Mouse (Mus musculus): ENCODE results near the gene Abhd6.
A peak's percentile ranks its signal among the peaks of the same experiment; 100 is the strongest.

The Abhd6 gene

GRCm38 (mm10) chr14:8029752-8030151 lies 27.1 kb downstream of the Abhd6 start:
- no peak for DNase-seq (ENCODE audit: low read depth, low spot score)

DNA sequence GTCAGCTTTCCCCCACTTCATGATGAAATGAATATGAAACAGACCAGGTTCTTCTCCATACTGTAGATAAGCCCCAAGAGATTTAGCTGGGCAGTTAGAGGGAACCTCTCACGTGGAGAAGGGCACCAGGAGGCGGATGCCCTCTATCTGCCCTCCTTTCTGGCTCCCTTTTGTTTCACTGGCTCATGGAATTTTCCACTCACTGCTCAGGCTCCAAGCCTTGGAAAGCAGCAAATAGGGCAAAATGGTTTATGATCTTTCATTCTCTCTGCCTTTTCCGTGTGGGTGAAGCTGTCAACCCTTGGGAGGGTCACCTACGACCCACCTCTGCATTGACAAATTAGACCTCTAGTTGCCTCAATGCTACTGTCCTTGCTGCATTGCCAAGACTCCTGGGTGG lies 27.8 kb downstream of the Abhd6 start:
- DNase-seq (ENCODE audit: low read depth, low spot score), result no peak

DNA sequence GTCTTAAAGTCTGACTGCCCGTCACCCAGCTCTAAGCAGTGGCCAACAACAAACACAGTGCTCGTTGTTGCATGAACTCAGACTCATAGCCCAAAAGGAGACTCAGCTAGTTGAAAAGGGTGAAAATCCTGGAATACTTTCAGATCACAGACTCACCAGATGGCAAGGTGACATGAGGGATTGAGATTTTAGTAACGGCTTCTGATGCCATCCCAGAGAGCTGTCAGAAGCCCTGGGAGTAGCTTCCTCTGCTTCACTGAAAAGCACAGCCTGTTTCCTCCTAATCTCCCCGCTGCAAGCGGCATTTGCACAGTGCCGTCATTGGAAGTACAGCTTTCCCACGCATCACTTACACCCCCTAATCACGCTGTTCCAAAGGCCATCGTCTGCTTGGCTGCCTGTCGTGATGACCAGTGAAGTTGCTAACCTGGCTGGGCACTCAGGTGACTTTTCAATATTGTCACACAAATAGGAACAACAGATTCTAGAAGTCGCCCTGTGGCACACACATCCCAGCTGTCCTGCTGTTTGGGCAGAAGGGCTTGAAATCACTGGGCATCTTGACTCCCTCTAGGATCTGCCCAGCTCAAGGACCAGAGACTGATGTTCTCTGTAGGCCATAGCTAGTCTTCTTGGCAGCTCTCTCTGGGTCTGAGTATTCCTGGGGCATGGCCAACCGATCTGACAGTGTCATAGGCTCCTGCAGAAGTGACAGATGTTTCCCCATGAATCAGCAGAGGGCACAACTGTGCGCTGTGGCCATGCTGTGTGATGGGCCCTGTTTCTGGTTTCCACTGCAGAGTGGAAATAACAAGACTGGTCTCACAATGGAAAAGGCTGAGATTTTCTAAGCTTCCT lies 29.6 kb downstream of the Abhd6 start:
- no peak for DNase-seq (ENCODE audit: low read depth, low spot score)

- DNase-seq (ENCODE audit: low read depth, low spot score), result no peak
Observed at GRCm38 (mm10) chr14:8034561-8034960, 31.9 kb downstream of the Abhd6 start.

DNA sequence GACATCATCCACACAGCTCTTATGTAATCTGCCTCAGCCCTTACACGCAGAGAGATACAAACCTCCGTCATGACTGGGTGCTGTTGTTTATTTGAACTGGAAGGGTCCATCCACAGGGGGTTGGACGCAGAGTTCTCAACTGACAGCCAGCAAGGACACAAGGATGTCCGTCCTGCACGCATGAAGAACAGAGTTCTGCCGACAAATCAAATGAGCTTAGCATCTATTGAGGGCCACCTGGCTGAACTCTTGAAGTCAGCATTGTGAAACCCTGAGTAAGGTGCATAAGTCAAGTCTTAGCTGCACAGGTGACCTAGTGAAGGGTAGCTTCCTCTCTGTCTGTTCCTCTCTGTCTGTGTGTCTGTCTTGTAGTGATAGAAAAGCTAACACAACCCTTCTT lies 33.2 kb downstream of the Abhd6 start:
- no peak for DNase-seq (ENCODE audit: low read depth, low spot score)

DNA sequence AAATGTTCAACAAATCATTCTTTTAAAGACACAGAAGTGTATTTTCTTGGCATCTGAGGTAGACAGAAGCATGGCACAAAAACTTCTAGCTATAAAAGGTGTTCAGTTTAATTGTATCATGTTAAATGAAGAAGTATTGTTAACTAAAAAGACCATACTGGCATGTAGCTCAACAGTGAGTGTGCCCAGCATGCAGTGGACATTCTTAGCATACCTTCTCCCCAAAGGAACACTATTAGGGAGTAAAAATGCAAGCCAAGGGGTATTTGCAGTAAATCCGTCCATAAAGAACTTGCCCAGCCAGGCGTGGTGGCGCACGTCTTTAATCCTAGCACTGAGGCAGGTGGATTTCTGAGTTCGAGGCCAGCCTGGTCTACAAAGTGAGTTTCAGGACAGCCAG lies 33.7 kb downstream of the Abhd6 start:
- DNase-seq (ENCODE audit: low read depth, low spot score), result no peak

DNA sequence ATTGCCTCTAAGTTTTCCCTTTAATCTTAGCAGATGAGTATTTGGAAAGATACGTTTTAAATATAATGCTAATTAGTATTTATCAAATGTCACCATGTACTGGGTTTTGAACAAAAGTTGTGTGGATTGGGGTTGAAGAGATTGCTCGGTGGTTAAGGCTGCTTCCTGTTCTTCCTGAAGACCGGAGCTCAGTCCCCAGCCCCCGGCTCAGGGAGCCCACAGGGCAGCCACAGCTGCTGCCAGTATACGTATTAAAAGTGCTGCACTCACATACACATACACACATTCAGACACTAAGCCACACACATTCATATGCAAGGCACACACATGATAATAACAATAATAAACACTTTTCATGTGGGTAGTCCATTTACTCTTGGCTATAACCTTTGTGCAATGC lies 35.4 kb downstream of the Abhd6 start:
- DNase-seq (ENCODE audit: low read depth, low spot score), result no peak

DNA sequence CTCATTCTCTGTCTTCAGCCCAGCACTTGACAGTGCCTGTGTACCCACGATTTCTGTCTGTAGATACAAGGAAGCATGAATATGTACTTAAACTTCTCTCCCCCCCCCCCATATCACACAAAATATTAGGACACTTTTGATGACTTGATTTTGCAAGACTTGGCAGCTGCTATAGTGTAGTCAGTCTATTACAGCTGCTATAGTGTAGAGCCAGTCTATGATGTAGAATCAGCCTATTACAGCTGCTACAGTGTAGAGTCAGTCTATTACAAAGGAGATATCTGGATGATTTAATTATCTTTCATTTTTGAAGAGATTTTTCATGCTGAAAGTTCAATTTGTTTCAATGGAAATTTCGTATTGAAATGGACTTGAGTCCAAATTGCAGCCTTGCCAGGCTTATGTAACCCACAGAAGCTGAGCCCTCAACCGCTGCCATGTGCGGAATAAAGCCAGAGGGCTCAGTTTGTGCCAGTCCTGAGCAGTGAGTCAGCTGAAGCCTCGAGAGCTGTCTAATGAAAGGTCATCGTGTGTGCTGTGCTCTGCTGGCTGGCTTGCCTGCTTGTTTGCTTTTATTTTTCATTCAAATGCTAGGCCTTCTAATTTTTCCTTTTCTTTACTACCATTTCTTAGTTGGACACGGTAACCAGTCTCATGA lies 36.2 kb downstream of the Abhd6 start:
- no peak for DNase-seq (ENCODE audit: low read depth, low spot score)

DNA sequence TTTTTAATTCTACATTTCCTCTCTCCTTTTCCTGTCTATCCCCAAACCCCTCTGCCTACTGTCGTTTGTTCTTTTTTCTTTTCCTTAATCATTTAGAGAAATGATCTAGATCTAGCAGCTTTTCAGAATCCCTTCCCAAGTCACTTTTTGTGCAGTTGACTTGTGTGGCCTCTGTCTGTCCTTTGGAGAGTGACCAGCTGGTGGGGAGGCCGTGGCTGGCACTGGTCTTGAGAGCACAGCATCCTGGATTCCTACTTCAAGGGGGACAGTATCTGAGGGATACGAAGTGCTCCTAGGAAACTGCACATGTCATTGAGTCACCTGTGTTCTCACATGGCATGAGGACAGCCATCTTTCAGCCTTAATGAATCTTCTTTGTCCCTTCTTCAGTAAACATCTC lies 37.5 kb downstream of the Abhd6 start:
- no peak for DNase-seq (ENCODE audit: low read depth, low spot score)

GRCm38 (mm10) chr14:8040911-8041678 lies 38.4 kb downstream of the Abhd6 start:
- no peak for DNase-seq (ENCODE audit: low read depth, low spot score)

DNA sequence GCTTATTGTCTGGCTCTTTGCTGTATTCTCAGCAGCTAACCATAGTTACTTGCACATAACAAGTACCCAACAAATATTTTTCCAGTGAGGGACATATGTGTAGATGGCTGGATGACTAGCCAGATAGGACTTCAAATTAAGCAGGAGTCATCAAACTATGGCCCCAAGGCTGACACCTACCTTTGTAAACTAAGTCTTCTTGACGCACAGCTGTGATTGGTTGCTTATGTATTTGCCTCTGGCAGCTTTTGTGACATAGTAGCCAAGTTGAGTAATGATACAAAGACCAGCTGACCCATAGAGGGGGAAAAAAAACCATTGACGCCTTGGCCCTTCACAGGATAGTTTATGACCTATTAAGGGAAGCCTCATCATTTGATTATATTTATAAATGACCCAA lies 39.4 kb downstream of the Abhd6 start:
- DNase-seq (ENCODE audit: low read depth, low spot score), result no peak

- no peak for DNase-seq (ENCODE audit: low read depth, low spot score)
Observed at GRCm38 (mm10) chr14:8042577-8042976, 39.9 kb downstream of the Abhd6 start.

GRCm38 (mm10) chr14:8044330-8044729 lies 41.6 kb downstream of the Abhd6 start:
- DNase-seq (ENCODE audit: low read depth, low spot score), result peak; percentile 80

- DNase-seq (ENCODE audit: low read depth, low spot score), result no peak
Observed at GRCm38 (mm10) chr14:8044786-8045185, 42.1 kb downstream of the Abhd6 start.

DNA sequence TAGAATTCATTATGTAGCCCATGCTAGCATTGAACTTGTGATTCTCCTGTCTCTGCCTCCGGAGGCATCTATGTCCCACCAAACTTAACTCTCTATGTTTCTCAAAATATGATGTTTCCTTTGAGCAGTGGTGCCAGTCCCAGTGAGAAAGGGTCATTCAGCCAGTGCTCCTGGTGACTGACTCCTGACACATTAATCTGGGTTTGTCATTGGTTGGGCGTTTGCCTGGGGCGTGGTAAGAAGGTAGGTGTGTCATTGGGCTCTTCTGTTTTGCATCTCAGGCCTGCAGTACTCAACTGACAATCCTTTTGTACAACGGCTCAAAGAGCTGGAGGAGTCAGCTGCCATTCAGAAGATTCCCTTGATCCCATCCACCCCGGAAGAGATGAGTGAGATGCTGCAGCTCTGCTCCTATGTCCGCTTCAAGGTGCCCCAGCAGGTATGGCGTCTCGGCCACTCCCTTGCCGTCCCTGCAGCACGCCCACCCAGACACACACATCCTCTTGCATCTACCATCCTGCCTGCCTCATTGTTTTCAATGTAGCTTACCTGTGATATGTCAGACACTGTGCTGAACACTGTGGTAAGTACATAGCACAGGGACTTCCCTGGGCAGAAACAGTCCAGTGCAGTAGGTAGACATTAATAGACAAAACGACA lies 42.6 kb downstream of the Abhd6 start:
- DNase-seq (ENCODE audit: low read depth, low spot score), result no peak

- no peak for DNase-seq (ENCODE audit: low read depth, low spot score)
Observed at GRCm38 (mm10) chr14:8046839-8047238, 44.1 kb downstream of the Abhd6 start.

GRCm38 (mm10) chr14:8049334-8049733 lies 46.6 kb downstream of the Abhd6 start:
- DNase-seq (ENCODE audit: low read depth, low spot score), result peak; percentile 79

DNA sequence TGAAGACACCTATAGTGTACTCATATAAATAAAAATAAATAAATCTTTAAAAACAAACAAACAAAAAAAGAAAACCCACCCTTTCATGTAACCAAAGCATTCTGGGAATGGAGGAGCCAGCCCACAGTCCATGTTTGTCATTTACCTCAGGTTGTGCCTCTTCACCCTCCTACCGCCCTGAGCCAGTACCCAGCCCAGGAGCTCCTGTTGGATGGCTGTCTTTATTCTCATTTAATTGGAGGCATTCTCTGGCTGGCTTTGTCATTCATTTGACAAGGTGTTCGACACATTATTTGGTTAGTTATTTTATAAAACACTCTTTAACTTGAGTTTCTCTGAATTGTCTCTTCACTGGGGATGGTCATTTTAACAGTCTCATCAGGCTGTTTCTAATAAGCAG lies 49.2 kb downstream of the Abhd6 start:
- no peak for DNase-seq (ENCODE audit: low read depth, low spot score)

- DNase-seq (ENCODE audit: low read depth, low spot score), result no peak
Observed at GRCm38 (mm10) chr14:8052661-8053060, 50.0 kb downstream of the Abhd6 start.

DNA sequence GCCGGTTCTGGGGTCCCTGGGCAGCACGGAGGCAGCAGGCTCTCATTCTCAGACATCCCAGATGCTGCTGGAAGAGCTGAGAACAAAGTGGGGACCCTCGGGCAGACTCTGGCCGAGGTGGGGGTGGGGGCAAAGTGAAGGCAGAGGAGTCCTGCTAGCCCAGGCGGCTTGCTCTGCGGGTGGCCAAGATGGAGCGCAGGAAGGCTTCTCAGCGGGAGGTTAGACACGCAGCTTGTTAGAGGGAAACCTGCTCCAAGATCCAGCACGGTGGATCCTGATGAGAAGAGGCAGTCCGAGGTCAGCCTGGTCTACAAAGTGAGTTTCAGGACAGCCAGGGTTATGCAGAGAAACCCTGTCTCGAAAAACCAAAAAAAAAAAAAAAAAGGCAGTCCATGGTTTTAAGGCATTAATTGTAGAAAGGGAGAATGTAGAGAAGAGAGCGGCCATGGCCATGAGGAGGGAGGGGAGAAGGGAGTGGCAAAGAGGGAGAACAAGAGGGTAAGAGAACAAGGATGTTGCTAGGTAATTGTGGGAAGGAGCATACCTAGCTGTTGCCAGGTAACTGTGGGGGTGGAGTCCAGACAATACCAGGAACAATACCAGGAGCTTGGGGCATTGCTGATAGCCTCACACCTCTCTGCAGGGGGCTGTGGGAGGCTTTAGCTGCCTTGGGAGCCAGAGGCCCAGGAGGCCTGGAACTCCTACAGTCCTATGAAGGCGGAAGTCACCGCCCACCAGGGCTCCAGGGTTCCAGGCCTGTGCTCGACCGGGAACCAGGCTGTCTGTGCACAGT lies 51.8 kb downstream of the Abhd6 start:
- no peak for DNase-seq (ENCODE audit: low read depth, low spot score)

DNA sequence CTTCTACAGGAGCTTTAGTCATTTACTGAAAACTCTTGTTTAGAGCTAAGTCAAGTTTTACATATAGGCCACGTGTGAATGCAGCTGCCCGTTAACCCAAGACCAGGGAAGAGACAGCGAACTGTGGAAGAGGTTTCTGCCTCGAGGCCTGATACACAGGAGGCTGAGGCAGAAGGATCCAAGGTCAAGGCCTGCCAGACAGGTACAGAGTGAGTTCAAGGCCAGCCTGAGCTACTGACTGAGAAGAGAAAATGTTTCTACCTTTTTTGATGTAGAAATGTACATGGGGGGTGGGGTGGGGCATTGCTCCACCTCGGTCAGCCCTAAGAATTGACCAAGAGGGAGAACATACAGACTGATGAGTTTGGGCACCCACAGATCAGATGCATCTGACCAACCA lies 53.4 kb downstream of the Abhd6 start:
- no peak for DNase-seq (ENCODE audit: low read depth, low spot score)

All from A20 (cell line).